Mouse (Mus musculus) bone marrow macrophage, adult 2 months (primary cell): ENCODE measurements around the gene Il2ra. TPM values are rescaled to one million over a fixed set of nuclear protein-coding genes. Genes with fewer than 3 reads are reported as not detected.
A peak's percentile ranks its signal among the peaks of the same experiment; 100 is the strongest.
"Not testable (repeated sequence)": the region's sequence is repeated elsewhere in the genome, so short reads cannot be mapped to it uniquely, and the experiment has no call there.

Experiments used
- H3K27ac ChIP-seq: 2 replicates; pipeline ENCODE4 v1.5.1; 2012; ENCODE audit warnings: low read depth, low read length; ENCODE audit not compliant: insufficient read depth
- H3K4me1 ChIP-seq: 2 replicates; pipeline ENCODE4 v1.6.1; 2012; ENCODE audit warnings: low read length; ENCODE audit not compliant: control insufficient read depth, insufficient read depth
- H3K4me3 ChIP-seq: 2 replicates; pipeline ENCODE4 v1.5.1; 2012; ENCODE audit warnings: mild to moderate bottlenecking, low read length, moderate library complexity; ENCODE audit not compliant: insufficient read depth
- CTCF ChIP-seq: IDR thresholded peaks from 2 replicates; pipeline ENCODE4 v1.5.1; 2012; ENCODE audit warnings: low read depth, mild to moderate bottlenecking, low read length, moderate library complexity
- POLR2A ChIP-seq: IDR thresholded peaks from 2 replicates; pipeline ENCODE4 v1.6.1; 2012; ENCODE audit warnings: mild to moderate bottlenecking, low read depth, low read length, borderline replicate concordance
- polyA plus RNA-seq: library from polyadenylated mRNA; stranded (reverse); fragments of >200 nt; gene quantifications from 2 replicates; pipeline ENCODE4 v1.2.4, GENCODE M21; 2012; ENCODE audit not compliant: missing spikeins, insufficient read depth, insufficient read length

Il2ra gene
- polyA plus RNA-seq, 1 experiment: not detected

DNA sequence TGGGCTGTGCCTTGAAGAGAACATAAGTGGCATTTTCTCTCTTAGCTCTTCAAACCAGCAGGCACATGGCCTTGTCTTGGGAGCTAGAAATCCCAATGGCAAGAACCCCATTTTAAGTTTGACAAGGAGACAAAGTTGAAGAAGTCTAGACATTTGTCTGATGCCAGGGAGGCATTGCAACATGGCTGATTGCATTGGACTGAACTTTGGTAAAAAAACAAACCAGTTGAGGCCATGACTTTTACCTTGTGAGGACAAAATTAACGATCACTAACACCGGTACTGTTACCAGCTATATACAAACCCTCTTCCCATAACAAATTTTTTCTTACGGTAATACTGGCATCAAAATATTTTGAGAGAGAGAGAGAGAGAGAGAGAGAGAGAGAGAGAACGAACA lies 50.7 kb downstream of the Il2ra start:
- no peak for TF ChIP-seq POLR2A
- no peak for TF ChIP-seq CTCF
- Histone ChIP-seq H3K4me3 (no peak overlapping the region), H3K27ac (no peak overlapping the region), H3K4me1 (peaks cover 12% of the 10 kb centered on the region)

DNA sequence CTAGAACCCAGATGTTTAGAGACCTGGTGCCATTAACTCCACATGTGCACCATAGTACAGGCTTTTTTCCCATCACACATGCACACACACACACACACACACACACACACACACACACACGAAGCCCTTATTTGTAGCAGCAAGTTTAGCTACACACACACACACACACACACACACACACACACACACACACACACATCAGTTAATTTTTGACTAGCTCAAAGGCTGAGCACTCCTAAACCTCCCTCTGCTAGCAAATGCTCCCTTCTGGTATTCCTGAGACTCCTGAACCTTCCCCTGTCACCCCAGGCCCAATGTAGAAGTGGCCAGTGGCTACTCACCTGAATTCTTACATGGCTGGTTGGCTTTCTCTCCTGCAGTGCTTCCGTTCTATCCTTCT lies 51.5 kb downstream of the Il2ra start:
- TF ChIP-seq POLR2A (no peak), CTCF (no peak)
- H3K27ac ChIP-seq: no peak overlapping the region
- peaks cover 12% of the 10 kb centered on the region for H3K4me1 ChIP-seq
- H3K4me3 ChIP-seq: no peak overlapping the region

DNA sequence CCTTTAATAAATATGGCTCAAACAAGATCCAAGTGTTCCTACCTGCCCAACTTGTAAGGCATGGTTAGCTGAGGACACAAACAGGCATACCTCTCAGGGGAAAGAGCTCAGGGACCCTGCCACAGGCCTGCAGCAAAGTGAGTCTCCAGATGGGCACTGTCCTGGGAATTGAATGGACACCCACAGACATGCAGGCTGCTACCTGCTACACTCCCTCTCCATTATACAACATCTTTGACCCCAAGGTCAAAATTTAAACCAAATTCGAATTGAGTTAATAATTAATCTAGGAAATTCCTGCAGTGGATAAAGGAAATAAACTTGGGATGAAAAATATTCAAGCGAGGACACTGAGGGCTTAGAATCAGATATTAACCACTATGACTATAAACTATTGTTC lies 53.3 kb downstream of the Il2ra start:
- no peak for TF ChIP-seq CTCF
- TF ChIP-seq POLR2A: no peak
- no peak overlapping the region for H3K27ac ChIP-seq
- H3K4me3 ChIP-seq: no peak overlapping the region
- H3K4me1 ChIP-seq: peaks cover 4% of the 10 kb centered on the region; the same call in 1 of the 2 replicates

DNA sequence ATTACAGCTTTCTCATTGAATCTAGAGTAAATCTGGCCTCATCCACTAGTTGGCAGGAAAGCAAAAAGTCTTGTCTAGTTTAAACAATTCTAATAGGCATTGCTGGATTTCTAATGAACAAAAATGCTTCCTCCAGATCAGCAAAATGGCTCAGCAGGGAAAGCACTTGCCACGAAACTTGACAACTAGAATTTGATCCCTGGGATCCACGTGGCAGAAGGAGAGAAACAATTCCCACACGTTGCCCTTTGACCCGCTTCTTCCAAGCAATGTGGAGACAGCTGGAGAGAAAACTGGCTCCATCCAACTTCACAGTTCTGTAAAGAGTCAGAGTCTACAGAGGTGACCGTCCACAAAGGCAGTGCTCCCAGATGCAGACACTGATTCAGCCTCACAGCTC lies 56.4 kb downstream of the Il2ra start:
- H3K4me3 ChIP-seq: no peak overlapping the region
- TF ChIP-seq CTCF: no peak
- no peak for TF ChIP-seq POLR2A
- H3K4me1 ChIP-seq: no peaks in the 10 kb centered on the region
- H3K27ac ChIP-seq: no peak overlapping the region

DNA sequence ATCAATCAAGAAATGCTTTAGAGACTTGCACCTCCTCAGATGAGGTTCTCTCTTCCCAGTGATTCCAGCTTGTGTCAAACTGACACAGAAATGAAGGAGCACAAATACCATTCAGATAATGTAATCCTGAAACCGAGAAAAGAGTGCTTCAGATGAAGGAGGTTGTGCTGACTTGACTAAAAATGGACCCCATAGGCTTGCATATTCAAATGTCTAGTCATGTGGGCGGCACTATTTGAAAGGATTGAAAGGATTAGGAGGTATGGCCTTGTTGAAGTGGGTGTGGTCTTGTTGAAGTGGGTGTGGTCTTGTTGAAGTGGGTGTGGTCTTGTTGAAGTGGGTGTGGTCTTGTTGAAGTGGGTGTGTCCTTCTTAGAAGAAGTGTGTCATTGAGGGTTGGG lies 57.3 kb downstream of the Il2ra start:
- Histone ChIP-seq H3K27ac (no peak overlapping the region), H3K4me3 (no peak overlapping the region), H3K4me1 (peaks cover 2% of the 10 kb centered on the region; the same call in 1 of the 2 replicates)
- no peak for TF ChIP-seq CTCF
- no peak for TF ChIP-seq POLR2A

DNA sequence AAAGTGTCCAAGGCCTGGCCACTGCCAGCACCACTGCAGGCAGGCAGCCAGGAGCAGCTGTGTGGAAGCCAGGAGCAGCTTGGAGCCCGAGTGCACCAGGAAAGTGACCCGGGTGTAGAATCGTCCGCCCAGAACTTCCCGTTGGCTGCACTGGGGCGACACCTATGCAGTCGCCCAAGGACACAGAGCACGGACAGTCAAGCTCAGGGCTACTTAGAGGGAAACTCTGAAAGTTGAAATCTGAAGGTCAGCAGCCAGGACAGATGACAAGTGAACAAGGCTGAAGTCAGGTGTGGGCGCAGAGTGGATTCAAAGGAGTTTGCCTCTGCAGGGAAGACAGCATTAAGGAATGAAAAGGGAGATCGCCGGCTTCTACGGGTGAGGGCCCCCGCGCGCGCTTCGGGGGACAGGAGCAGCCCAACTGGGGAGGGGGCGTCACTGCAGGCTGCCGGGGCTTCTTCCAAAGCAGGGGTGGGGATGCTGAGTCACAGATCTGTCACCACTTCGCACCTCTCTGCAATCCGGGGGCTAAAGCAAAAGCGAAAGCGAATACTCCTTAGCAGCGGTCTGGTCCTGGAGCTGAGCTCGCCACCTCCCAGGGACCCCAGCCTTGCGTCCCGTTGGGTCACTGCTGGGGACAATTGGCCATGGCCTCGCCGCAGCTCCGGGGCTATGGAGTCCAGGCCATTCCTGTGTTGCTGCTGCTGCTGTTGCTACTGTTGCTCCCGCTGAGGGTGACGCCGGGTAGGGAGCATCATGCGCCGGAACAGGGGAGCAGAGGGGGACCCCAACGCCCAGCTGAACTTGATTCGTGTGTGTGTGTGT lies 62.8 kb downstream of the Il2ra start, which contains the start of gene Il15ra:
Gene Il15ra (plus strand): TSS at position 90 of the 825 bp plus-strand sequence.
- Histone ChIP-seq H3K4me1 (peaks cover 21% of the 10 kb centered on the region), H3K27ac (peak within 1 kb of the TSS; percentile 17), H3K4me3 (peak within 1 kb of the TSS; percentile 99)
- TF ChIP-seq CTCF (no peak), POLR2A (no peak)

DNA sequence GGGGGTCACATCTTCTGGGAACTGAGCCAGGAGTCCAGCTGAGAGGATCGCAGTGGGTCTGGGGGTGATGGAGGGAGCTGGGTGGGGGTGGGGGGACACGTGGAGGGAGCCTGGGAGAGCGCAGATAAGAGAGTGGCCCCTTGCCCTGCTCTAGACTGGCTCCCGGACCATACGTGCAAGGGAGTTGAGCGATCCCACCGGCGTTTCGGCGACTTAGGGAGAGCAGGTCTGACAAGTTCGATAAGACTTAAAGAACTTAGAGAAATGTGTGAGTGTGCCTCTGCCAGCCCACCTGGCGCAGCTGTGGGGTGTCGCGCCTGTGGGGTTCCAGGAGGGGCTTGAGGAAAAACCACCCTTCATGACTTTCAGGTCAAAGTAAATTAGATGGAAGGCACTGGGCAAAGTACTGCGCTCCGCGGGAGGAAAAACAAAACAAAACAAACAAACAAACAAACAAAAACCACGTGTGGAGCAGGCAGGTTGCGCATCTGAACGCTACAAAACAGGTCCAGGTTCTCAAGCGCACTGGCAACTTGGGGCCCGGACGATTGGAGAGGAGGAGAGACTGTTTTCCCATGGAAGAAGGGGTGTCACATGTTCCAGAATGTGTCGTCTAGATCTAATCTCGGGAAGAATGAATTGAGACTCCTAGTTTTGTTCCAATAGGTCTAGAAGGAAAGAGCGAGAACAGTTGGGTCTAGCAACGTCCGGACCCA lies 63.6 kb downstream of the Il2ra start:
- H3K4me3 ChIP-seq: peak overlapping the region; percentile 99
- H3K4me1 ChIP-seq: peaks cover 21% of the 10 kb centered on the region
- no peak overlapping the region for H3K27ac ChIP-seq
- TF ChIP-seq POLR2A (no peak), CTCF (no peak)

DNA sequence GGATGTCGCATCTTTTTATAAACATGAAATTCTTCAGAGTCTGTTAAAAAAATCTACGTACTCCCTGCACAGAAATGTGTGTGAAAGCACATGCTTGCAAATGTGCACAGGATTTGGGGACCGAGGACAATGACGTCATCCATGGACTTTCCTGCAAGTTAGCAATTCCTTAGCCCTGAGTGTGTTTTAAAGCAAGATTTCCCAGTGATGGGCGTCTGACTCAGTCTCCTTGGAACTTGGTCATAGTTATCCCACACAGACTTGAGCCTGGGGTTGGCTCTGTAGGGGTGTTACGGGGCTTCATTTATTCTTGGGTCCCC lies 64.1 kb downstream of the Il2ra start:
- H3K4me1 ChIP-seq: peaks cover 21% of the 10 kb centered on the region
- no peak for TF ChIP-seq POLR2A
- TF ChIP-seq CTCF: no peak
- H3K4me3 ChIP-seq: peak overlapping the region; percentile 99
- no peak overlapping the region for H3K27ac ChIP-seq

DNA sequence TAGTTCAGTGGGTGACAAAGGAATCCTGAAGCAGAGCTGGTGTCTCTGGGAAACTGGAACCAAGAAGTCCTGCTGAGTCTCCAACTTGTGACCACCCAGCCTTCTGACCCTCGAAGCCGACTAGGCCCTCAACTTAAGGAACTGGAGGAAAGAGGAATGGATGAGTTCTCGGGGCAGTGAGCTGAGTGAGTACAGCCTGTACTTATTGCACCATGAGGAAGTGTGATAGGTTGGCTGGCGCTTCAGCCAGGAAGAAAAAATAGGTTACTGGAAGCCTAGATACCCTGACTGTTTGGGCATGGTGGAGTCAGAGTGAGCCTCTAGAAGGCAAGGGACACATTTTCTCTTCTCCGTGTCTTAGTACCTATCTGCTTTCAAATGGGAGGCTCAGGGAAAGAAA lies 65.9 kb downstream of the Il2ra start:
- H3K27ac ChIP-seq: peak overlapping the region; percentile 47
- no peak for TF ChIP-seq CTCF
- no peak for TF ChIP-seq POLR2A
- no peak overlapping the region for H3K4me3 ChIP-seq
- H3K4me1 ChIP-seq: peaks cover 31% of the 10 kb centered on the region

DNA sequence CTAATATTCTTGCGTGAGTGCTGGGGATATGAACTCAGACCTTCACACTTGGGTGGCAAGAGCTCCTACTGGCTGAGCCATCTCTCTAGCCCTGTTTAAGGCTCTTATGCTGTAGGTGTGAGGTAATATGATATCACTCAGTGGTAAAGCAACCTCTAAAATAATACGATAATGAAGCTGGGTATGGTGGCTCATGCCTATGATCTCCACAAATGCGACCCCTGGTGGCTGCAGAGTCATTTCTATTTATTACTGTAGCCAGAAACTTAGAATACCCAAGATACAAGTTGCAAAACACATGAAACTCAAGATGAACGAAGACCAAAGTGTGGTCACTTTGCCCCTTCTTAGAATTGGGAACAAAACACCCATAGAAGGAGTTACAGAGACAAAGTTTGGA lies 67.5 kb downstream of the Il2ra start:
- peaks cover 40% of the 10 kb centered on the region for H3K4me1 ChIP-seq
- H3K4me3 ChIP-seq, H3K27ac ChIP-seq: not testable (repeated sequence)
